Mouse (Mus musculus): ENCODE results near the gene Tdrd12.
"Not testable (repeated sequence)": the region's sequence is repeated elsewhere in the genome, so short reads cannot be mapped to it uniquely, and the experiment has no call there.

Gene Tdrd12

DNA sequence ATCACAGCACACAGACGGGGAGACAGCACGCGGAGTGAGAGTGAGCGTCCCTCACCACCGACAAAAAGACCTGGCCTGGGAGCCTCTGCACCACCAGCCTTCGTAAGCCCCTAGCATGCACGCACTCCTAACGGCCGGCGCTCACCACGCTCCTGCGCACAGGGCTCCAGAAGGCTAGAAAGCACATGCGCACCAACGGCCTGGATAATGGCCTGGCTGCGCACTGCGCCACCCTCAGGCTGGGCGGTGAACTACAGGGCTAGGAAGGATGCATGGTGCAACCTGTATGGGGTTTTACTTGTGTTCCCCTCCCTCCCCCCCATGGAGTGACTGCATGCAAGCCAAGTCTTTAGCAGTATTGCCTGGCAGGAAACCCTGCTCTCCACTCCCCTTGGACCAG is at the start of gene Tdrd12:
Gene Tdrd12, minus strand, starts transcription at position 184 of the 400 bp plus-strand sequence.
- DNase-seq (ENCODE audit: low read depth, low spot score) = no peak

DNA sequence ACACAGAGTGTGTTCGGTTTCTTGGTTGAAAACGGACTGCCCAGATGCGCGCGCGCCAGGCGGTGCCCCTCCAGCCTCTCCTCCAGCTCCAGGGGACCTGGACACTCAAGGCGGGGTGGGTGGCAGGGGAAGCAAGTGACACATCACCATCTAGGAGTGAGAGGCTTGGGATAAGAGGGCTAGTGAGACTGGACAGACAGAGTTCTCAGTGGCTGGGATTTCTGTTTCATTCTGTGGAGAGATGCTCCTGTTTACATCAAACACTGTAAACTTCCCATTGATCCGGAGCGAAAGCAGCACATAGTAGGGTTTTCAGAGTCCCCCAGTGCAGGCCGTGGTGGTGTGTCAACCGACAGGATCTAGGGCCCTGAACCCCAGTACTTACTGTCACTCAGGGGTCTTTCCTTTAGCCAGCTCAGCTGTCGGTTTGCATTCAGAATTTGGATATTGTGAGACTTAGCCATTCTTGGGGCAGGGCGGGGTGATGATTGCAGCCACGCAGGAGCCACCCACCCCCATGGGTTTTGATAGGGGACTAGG is 49.4 kb upstream of the Tdrd12 start:
- no peak for DNase-seq (ENCODE audit: low read depth, low spot score)

- DNase-seq (ENCODE audit: low read depth, low spot score) = peak; percentile 98
Observed at GRCm38 (mm10) chr7:35586055-35586905, 48.7 kb upstream of the Tdrd12 start, which contains the start of gene Ankrd27. Gene Ankrd27 (plus strand): TSS chr7:35586244.

DNA sequence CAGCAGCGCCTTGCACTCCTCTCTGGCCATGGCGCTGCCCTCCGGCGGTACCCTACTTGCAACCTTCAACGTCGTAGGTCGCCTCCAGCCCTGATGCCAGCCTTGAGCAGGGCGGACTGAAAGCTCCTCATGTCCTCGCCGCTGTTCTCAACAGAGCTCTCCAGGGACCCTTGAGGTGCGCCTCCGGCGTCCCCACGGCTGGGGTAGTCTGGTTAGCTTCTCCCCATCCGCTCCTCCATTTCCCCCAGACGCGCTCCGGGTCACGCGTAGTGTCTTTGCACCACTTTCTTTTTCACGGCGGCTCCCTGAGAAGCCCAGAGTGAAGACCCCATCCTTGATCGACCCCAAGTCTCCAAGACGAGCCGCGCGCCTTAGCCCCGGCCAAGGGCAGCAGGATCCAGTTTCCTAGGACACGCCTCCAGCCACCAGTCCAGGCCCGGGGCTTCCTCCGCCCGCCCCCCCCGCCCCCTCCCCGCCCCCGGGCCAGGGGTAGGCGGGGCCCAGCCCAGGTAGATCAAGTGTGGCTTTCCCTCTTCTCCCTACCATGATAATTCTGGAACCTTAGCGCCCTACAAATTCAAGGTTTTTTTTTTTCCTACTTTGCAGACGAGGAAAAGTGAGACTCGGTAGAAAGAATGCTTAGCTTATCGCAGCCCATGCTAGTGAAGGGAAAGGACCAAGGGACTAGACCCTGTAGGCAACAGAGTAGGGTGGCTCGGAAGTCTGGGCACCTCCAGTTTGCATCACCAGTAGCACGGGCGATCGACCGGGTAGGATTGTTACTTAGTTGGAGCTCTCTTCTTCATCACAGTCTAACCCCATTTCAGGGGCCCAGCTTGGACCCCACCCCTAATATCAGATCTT is 47.9 kb upstream of the Tdrd12 start, which contains the start of gene Rgs9bp:
Gene Rgs9bp, minus strand, starts transcription at position 392 of the 864 bp plus-strand sequence.
- peak; percentile 74 for DNase-seq (ENCODE audit: low read depth, low spot score)

DNA sequence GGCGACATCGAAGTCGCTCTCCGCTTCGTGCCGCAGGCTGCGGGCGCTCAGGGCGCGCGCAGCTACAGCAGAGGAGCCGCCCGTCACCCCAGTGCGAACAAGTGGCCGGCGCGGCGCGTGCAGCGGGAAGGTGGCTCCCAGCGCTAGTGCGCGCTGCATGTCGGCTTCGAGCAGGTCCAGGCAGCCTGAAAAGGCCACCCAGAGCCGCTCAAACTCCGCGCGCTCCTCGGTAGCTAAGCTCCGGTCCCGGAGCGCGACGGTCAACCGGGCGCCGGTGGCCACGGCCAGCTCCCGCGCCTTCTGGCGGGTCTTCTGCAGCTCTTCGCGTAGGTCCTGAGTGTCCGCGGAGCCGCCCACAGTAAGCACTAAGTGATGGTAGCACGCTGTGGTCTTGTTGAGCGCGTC is 47.2 kb upstream of the Tdrd12 start:
- DNase-seq (ENCODE audit: low read depth, low spot score) = peak; percentile 30

DNA sequence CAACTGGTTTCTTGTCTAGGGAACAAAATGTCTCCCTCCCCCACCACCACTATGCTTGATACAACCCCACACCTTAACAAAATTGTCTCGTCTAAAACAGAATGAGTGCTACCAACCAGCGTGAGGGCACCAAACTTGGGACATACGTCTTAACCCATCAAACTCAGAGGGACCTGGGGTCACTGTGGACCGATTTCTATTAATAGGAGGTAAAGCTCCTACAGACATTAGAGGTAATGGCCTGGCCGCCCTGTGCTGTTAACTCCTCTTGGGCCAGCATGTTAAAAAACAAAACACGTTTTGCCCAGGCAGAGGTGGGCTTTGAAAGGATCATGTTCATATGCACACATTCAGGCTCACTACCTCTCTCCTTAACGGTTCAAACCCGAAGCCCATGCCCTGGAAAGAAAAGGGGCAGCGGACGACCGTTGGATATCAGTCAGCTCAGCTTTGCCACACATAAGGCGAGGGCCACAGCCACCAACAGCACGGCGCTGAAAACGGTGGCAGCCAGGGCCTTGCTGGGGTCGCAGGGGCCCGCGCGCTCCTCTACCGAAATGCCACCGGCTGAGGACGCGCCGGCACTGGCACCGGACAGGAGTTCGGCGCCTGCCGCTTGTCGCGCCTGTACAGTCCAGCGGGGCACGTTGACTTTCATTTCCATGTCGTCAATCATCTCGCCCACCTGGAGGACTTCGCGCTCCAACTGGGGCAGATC is 46.7 kb upstream of the Tdrd12 start:
- DNase-seq (ENCODE audit: low read depth, low spot score) = no peak

GRCm38 (mm10) chr7:35583476-35584025 is 46.0 kb upstream of the Tdrd12 start:
- no peak for DNase-seq (ENCODE audit: low read depth, low spot score)

DNA sequence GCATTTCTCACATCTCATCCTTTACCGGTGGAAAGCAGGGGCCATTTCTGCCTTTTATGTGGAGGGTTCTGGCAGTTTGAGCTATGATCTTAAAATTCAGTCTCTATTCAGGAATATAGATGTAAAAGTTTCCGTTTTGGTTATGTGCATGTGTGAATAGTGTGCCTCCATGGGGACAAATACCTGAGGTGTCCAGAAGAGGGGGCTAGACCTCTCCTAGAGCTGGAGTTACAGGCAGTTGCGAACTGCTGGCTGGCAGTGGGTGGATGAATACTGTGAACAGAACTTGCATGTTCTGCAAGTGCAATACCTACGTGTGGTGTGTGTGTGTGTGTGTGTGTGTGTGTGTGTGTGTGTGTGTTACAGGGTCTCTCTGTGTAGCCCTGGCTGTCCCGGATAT is 45.2 kb upstream of the Tdrd12 start:
- no peak for DNase-seq (ENCODE audit: low read depth, low spot score)

GRCm38 (mm10) chr7:35579849-35580248 is 42.3 kb upstream of the Tdrd12 start:
- DNase-seq (ENCODE audit: low read depth, low spot score) = peak; percentile 60

DNA sequence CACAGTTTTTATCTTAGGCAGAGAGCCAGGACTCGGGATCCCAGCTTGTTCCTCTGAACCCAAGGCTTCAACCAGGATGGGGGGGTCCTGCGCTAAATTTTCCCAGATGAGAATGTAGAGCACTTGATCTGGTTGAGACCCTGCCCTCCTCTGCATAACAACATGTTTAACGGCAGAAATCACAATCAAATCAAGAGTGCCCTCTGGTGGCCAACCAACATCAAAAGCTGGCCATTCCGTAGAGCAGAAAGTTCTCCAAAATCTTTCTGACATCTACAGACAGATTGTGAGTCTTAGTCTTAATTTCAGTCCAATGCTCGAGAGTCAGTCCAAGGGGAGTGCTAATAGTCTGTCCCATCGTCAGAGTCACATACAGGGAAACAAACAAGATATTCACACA is 33.3 kb upstream of the Tdrd12 start:
- not testable (repeated sequence) for DNase-seq (ENCODE audit: low read depth, low spot score)

DNA sequence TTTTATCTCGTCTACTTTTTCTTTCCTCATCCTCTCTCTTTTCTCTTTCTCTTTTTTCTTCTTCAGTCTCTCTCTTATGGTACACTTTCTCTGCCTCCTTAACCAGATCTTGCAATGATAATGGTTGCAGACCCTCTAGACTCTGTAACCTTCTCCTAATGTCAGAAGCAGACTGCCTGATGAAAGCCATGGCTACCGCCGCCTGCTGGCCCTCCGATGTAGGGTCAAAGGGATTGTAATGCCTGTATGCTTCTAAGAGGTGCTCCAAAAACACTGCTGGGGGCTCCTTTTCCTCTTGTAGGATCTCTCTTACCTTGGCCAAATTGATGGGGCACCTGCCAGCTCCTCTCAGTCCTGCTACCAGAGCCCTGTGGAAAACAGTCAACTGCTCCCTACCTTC is 32.2 kb upstream of the Tdrd12 start:
- DNase-seq (ENCODE audit: low read depth, low spot score) = not testable (repeated sequence)

- not testable (repeated sequence) for DNase-seq (ENCODE audit: low read depth, low spot score)
Observed at GRCm38 (mm10) chr7:35565965-35566364, 28.4 kb upstream of the Tdrd12 start.

DNA sequence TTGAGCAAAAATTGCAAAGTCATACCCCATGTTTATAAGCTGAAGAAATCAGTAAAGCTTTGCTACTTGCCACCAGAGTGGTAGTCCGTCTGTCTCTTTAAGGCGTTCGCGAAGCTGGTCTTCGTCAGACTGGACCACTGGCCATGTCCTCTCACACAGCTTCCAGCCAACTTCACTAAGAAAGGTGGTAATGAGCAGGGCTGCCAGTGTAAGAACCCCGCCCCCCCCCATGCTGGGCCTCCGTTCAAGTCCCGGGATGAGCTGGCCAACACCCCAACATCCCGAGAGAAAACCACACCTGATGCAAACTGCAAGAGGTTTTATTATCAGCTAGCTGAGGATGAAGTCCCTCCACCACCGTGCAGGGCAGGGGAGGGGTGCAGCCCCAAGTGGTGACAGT is 27.3 kb upstream of the Tdrd12 start:
- not testable (repeated sequence) for DNase-seq (ENCODE audit: low read depth, low spot score)

GRCm38 (mm10) chr7:35564067-35564865 is 26.7 kb upstream of the Tdrd12 start:
- DNase-seq (ENCODE audit: low read depth, low spot score) = no peak

- DNase-seq (ENCODE audit: low read depth, low spot score) = no peak
Observed at GRCm38 (mm10) chr7:35563071-35563470, 25.5 kb upstream of the Tdrd12 start.

DNA sequence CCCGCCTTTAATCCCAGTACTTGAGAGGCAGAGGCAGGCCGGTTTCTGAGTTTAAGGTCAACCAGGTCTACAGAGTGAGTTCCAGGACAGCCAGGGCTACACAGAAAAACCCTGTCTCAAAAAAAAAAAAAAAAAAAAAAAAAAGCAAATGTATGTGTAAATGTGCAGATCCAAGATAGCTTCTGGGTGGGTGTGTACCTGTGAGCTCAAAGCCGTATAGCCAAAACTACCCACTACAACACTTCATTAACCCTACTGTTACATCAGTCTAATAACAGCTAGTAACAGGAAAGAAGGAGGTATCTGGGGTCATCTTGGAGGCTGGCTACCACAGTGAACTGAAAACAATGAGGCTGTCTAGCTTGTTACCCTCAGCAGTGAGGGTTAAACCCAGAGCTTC is 22.3 kb upstream of the Tdrd12 start:
- DNase-seq (ENCODE audit: low read depth, low spot score) = no peak

DNA sequence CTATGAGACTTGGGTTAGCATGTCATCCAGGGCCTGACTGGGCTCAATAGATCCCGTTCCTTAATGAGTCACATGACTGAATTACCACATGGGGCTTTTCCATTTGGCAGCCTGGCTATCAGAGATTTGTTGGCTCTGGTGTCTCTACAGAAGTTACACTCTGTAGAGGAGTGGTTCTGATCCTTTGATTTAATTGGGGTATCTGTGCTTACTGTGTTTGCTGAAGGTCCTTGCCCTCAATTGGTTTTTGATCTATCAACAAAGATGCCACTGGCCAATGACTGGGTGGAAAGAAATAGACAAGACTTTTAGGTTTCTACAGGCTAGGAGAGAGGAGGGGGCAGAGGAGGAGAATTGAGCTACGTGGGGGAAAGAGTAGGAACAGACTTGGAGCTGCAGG is 21.1 kb upstream of the Tdrd12 start:
- DNase-seq (ENCODE audit: low read depth, low spot score) = no peak

DNA sequence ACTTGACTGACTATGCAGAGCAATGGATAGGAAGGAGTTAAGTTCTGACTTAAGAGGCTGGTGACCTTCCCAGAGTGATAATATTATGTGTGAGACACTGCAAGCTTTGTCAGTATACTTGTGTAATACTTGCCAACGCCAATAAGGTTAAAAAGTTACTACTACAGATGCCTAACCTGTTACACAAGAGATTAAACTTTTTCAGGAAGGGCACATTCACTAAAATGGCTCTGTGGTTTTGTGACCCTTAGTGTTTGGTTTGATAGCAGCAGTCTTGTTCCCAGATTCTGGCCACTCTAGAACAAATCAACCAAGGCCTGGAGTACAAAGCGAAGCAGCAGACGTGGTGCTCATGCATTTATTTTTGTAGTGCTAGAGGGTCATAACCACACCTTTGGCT is 20.0 kb upstream of the Tdrd12 start:
- DNase-seq (ENCODE audit: low read depth, low spot score) = no peak

DNA sequence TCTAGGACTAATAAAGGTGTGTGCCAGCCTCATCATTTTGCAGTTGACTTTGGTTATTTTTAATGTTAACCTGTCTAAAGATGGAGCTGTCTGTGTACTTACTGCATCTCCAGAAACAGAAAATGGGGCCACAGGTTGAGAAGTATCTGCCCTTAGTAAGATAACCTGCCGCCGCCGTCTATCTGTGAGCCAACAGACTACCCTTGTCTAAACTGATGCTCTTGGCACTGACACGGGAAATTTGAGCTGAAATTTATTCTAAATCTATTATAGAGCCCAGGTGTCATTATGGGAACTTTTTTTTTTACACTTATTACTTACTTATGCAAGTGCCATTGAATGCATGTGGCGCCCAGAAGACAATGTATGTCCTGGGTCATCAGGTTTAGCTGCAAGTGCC is 19.4 kb upstream of the Tdrd12 start:
- no peak for DNase-seq (ENCODE audit: low read depth, low spot score)

GRCm38 (mm10) chr7:35556205-35556603 is 18.7 kb upstream of the Tdrd12 start, which contains the start of gene Nudt19:
Gene Nudt19 (minus strand): TSS chr7:35556304.
- DNase-seq (ENCODE audit: low read depth, low spot score) = no peak
